Mouse (Mus musculus) stomach, embryonic 16.5 days (tissue): ENCODE measurements around the gene Gpr152. TPM values are rescaled to one million over a fixed set of nuclear protein-coding genes. Genes with fewer than 3 reads are reported as not detected.

Source experiments
- ATAC-seq: fragments of 200-750 bp; cut with Nextera tagmentation; 2 replicates; pipeline ENCODE4 v1.8.0; 2017; ENCODE audit warnings: moderate number of reproducible peaks, moderate TSS enrichment; ENCODE audit not compliant: insufficient read depth, low FRiP score
- H3K27ac ChIP-seq: fragments of 300-500 bp; sonication (generic); 2 replicates; pipeline ENCODE4 v1.5.1; 2014; ENCODE audit warnings: low read length
- H3K27me3 ChIP-seq: fragments of 300-500 bp; sonication (generic); 2 replicates; pipeline ENCODE4 v1.6.1; 2014; ENCODE audit warnings: low read length, control low read depth, mixed read lengths; ENCODE audit not compliant: control insufficient read depth, insufficient read depth
- H3K36me3 ChIP-seq: fragments of 300-500 bp; sonication (generic); 2 replicates; pipeline ENCODE4 v1.6.1; 2014; ENCODE audit warnings: low read length; ENCODE audit not compliant: control insufficient read depth, insufficient read depth
- H3K4me1 ChIP-seq: fragments of 300-500 bp; sonication (generic); 2 replicates; pipeline ENCODE4 v1.6.1; 2014; ENCODE audit warnings: low read length, control low read depth, mixed read lengths; ENCODE audit not compliant: control insufficient read depth, insufficient read depth
- H3K4me2 ChIP-seq: fragments of 300-500 bp; sonication (generic); 2 replicates; pipeline ENCODE4 v1.6.1; 2014; ENCODE audit warnings: low read depth, low read length, mixed read lengths
- H3K4me3 ChIP-seq: fragments of 300-500 bp; sonication (generic); replicated peaks from 2 replicates; pipeline ENCODE4 v1.5.1; 2014; ENCODE audit warnings: mild to moderate bottlenecking, low read length
- H3K9ac ChIP-seq: fragments of 300-500 bp; sonication (generic); 2 replicates; pipeline ENCODE4 v1.6.1; 2014; ENCODE audit warnings: low read length
- H3K9me3 ChIP-seq: fragments of 300-500 bp; sonication (generic); replicated peaks from 2 replicates; pipeline ENCODE4 v1.6.1; 2016; ENCODE audit warnings: low read length, control low read depth; ENCODE audit not compliant: control insufficient read depth
- WGBS: fragments of 180-500 bp; shearing (Covaris S2); extraction: QIAGEN DNeasy Blood & Tissue Kit; methylation state at CpG from one replicate; pipeline ENCODE4 v1.1.7; 2014; 5-methylcytosine and 5-hydroxymethylcytosine counted together
- polyA plus RNA-seq: library from polyadenylated mRNA; unstranded; fragments of >200 nt; fragmentation: Nextera tagmentation; extraction: Ambion mirVana; gene quantifications from 2 replicates; pipeline ENCODE4 v1.2.1, GENCODE M21; 2015

Gene Gpr152
- not detected in 2 replicates for polyA plus RNA-seq

- Histone ChIP-seq H3K9me3 (no peaks in the 10 kb centered on the region), H3K27me3 (no peaks in the 10 kb centered on the region), H3K9ac (no peak within 1 kb of the TSS), H3K27ac (no peak within 1 kb of the TSS), H3K4me1 (no peaks in the 10 kb centered on the region), H3K4me3 (no peak within 1 kb of the TSS), H3K4me2 (no peak within 1 kb of the TSS), H3K36me3 (no peaks in the 10 kb centered on the region)
- ATAC-seq = no peak
- WGBS = 78% methylated on average over 2 of the region's 2 CpGs
Measured at GRCm38 (mm10) chr19:4139446-4139845, at the start of gene Gpr152. Gene Gpr152, plus strand, starts transcription at chr19:4139787.

- H3K4me1 ChIP-seq = no peaks in the 10 kb centered on the region
- H3K27ac ChIP-seq = no peak overlapping the region
- H3K9ac ChIP-seq = no peak overlapping the region
- no peak overlapping the region for H3K4me2 ChIP-seq
- no peak overlapping the region for H3K4me3 ChIP-seq
- H3K9me3 ChIP-seq = no peaks in the 10 kb centered on the region
- no peaks in the 10 kb centered on the region for H3K36me3 ChIP-seq
- no peaks in the 10 kb centered on the region for H3K27me3 ChIP-seq
- WGBS = 85% methylated on average over 3 of the region's 3 CpGs
- no peak for ATAC-seq
Measured at GRCm38 (mm10) chr19:4090446-4090845, 49.1 kb upstream of the Gpr152 start.

- peaks cover 3% of the 10 kb centered on the region; the same call in 1 of the 2 replicates for H3K4me1 ChIP-seq
- no peaks in the 10 kb centered on the region for H3K27me3 ChIP-seq
- H3K36me3 ChIP-seq = no peaks in the 10 kb centered on the region
- ATAC-seq = no peak
- no peak overlapping the region for H3K9ac ChIP-seq
- no peaks in the 10 kb centered on the region for H3K9me3 ChIP-seq
- no peak overlapping the region for H3K27ac ChIP-seq
- WGBS = 57% methylated on average over 2 of the region's 2 CpGs
- H3K4me3 ChIP-seq = no peak overlapping the region
- no peak overlapping the region for H3K4me2 ChIP-seq
Measured at GRCm38 (mm10) chr19:4091383-4091782, 48.2 kb upstream of the Gpr152 start.

GRCm38 (mm10) chr19:4092750-4093149, 46.8 kb upstream of the Gpr152 start:
- Histone ChIP-seq H3K27me3 (no peaks in the 10 kb centered on the region), H3K4me2 (no peak overlapping the region), H3K4me3 (no peak overlapping the region), H3K4me1 (peaks cover 9% of the 10 kb centered on the region), H3K36me3 (no peaks in the 10 kb centered on the region), H3K9me3 (no peaks in the 10 kb centered on the region), H3K27ac (no peak overlapping the region), H3K9ac (no peak overlapping the region)
- WGBS = 79% methylated on average over 3 of the region's 3 CpGs
- ATAC-seq = no peak

- Histone ChIP-seq H3K4me1 (peaks cover 18% of the 10 kb centered on the region), H3K36me3 (no peaks in the 10 kb centered on the region), H3K27me3 (no peaks in the 10 kb centered on the region), H3K4me2 (no peak overlapping the region), H3K4me3 (no peak overlapping the region), H3K9me3 (no peaks in the 10 kb centered on the region), H3K9ac (no peak overlapping the region), H3K27ac (no peak overlapping the region)
- 63% methylated on average over 7 of the region's 7 CpGs for WGBS
- ATAC-seq = no peak
Measured at GRCm38 (mm10) chr19:4093772-4094171, 45.8 kb upstream of the Gpr152 start.

GRCm38 (mm10) chr19:4094348-4094747, 45.2 kb upstream of the Gpr152 start:
- Histone ChIP-seq H3K27ac (no peak overlapping the region), H3K4me3 (no peak overlapping the region), H3K4me2 (no peak overlapping the region), H3K36me3 (no peaks in the 10 kb centered on the region), H3K9me3 (no peaks in the 10 kb centered on the region), H3K9ac (no peak overlapping the region), H3K4me1 (peaks cover 24% of the 10 kb centered on the region), H3K27me3 (no peaks in the 10 kb centered on the region)
- 75% methylated on average over 3 of the region's 3 CpGs for WGBS
- no peak for ATAC-seq

GRCm38 (mm10) chr19:4094774-4095303, 44.7 kb upstream of the Gpr152 start:
- Histone ChIP-seq H3K9ac (no peak overlapping the region), H3K4me1 (peaks cover 28% of the 10 kb centered on the region), H3K36me3 (no peaks in the 10 kb centered on the region), H3K9me3 (no peaks in the 10 kb centered on the region), H3K27ac (no peak overlapping the region), H3K4me2 (no peak overlapping the region), H3K27me3 (no peaks in the 10 kb centered on the region), H3K4me3 (no peak overlapping the region)
- ATAC-seq = no peak
- WGBS = 79% methylated on average over 5 of the region's 5 CpGs

- H3K36me3 ChIP-seq = no peaks in the 10 kb centered on the region
- no peak for ATAC-seq
- H3K27ac ChIP-seq = no peak overlapping the region
- H3K4me2 ChIP-seq = no peak overlapping the region
- no peak overlapping the region for H3K4me3 ChIP-seq
- H3K9me3 ChIP-seq = no peaks in the 10 kb centered on the region
- 76% methylated on average over 3 of the region's 3 CpGs for WGBS
- H3K27me3 ChIP-seq = no peaks in the 10 kb centered on the region
- no peak overlapping the region for H3K9ac ChIP-seq
- peaks cover 37% of the 10 kb centered on the region for H3K4me1 ChIP-seq
Measured at GRCm38 (mm10) chr19:4095802-4096201, 43.8 kb upstream of the Gpr152 start.

- no peaks in the 10 kb centered on the region for H3K9me3 ChIP-seq
- H3K27me3 ChIP-seq = 0 out of 2 replicates have a peak, but pooled peaks cover 4% of the 10 kb centered on the region
- peak within 1 kb of the TSS; percentile 77 for H3K9ac ChIP-seq
- H3K4me1 ChIP-seq = peaks cover 41% of the 10 kb centered on the region
- H3K27ac ChIP-seq = peak within 1 kb of the TSS; percentile 94
- H3K36me3 ChIP-seq = no peaks in the 10 kb centered on the region
- H3K4me3 ChIP-seq = peak within 1 kb of the TSS; percentile 69
- peak within 1 kb of the TSS; percentile 72 for H3K4me2 ChIP-seq
- peak; percentile 94 for ATAC-seq
- WGBS = under 1% methylated on average over 65 of the region's 65 CpGs
Measured at GRCm38 (mm10) chr19:4096642-4097440, 42.7 kb upstream of the Gpr152 start, which contains the start of gene Cdk2ap2. Gene Cdk2ap2, plus strand, starts transcription at chr19:4097182.
